Mouse (Mus musculus) liver, embryonic 12.5 days (tissue): ENCODE measurements around the gene Gm49661. TPM values are rescaled to one million over a fixed set of nuclear protein-coding genes. Genes with fewer than 3 reads are reported as not detected.

Experiments
- ATAC-seq: fragments of 200-750 bp; cut with Nextera tagmentation; 2 replicates; pipeline ENCODE4 v1.8.0; 2017; ENCODE audit warnings: moderate number of reproducible peaks, mild to moderate bottlenecking, moderate library complexity
- H3K27ac ChIP-seq: fragments of 300-500 bp; sonication (generic); 2 replicates; pipeline ENCODE4 v1.5.1; 2016; ENCODE audit warnings: mild to moderate bottlenecking
- H3K27me3 ChIP-seq: fragments of 300-500 bp; sonication (generic); replicated peaks from 2 replicates; pipeline ENCODE4 v1.6.1; 2016; ENCODE audit warnings: mild to moderate bottlenecking, moderate library complexity
- H3K36me3 ChIP-seq: fragments of 300-500 bp; sonication (generic); 2 replicates; pipeline ENCODE4 v1.6.1; 2016; ENCODE audit warnings: mild to moderate bottlenecking, moderate library complexity
- H3K4me1 ChIP-seq: fragments of 300-500 bp; sonication (generic); 2 replicates; pipeline ENCODE4 v1.6.1; 2016
- H3K4me2 ChIP-seq: fragments of 300-500 bp; sonication (generic); 2 replicates; pipeline ENCODE4 v1.6.1; 2016; ENCODE audit warnings: mild to moderate bottlenecking, moderate library complexity
- H3K4me3 ChIP-seq: fragments of 300-500 bp; sonication (generic); 2 replicates; pipeline ENCODE4 v1.5.1; 2016; ENCODE audit warnings: mild to moderate bottlenecking, moderate library complexity
- H3K9ac ChIP-seq: fragments of 300-500 bp; sonication (generic); 2 replicates; pipeline ENCODE4 v1.6.1; 2016; ENCODE audit warnings: mild to moderate bottlenecking, moderate library complexity
- H3K9me3 ChIP-seq: fragments of 300-500 bp; sonication (generic); replicated peaks from 2 replicates; pipeline ENCODE4 v1.6.1; 2016; ENCODE audit warnings: mild to moderate bottlenecking, moderate library complexity
- WGBS: fragments of 180-500 bp; shearing (Covaris S2); methylation state at CpG from one replicate; pipeline ENCODE4 v1.1.7; 2016; ENCODE audit not compliant: insufficient replicate concordance; 5-methylcytosine and 5-hydroxymethylcytosine counted together
- polyA plus RNA-seq: library from polyadenylated mRNA; unstranded; fragments of >200 nt; fragmentation: Nextera tagmentation; extraction: Ambion mirVana; gene quantifications from 2 replicates; pipeline ENCODE4 v1.2.1, GENCODE M21; 2016

The Gm49661 gene
- polyA plus RNA-seq, 1 experiment from 2014 or later, result not detected

GRCm38 (mm10) chr8:84973803-84974542 is 4.7 kb upstream of the Gm49661 start:
- ATAC-seq, result no peak
- Histone ChIP-seq H3K27ac (peak overlapping the region; percentile 97), H3K9ac (peak overlapping the region; percentile 94), H3K36me3 (peaks cover 55% of the 10 kb centered on the region), H3K9me3 (no peaks in the 10 kb centered on the region), H3K4me2 (peak overlapping the region; percentile 94), H3K27me3 (no peaks in the 10 kb centered on the region), H3K4me1 (peaks cover 86% of the 10 kb centered on the region), H3K4me3 (peak overlapping the region; percentile 81)
- 63% methylated on average over 4 of the region's 4 CpGs for WGBS

DNA sequence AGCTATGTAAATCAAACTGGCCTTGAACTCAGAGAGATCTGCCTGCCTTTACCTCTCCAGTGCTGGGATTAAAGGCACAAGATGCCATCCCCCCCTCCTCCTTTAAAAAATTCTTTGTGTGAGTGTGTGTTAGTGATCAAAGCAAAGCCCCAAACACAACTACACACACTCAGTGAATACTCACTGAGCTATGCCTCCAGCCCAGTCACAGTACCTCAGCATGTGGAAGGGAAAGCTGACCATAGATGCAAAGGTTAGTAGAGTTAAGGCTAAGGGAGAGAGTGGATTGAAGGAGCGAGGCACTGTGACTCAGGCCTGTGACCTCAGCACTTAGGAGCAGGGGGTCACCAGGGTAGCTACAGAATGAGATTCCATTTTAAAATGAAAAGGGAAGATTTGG is 3.8 kb upstream of the Gm49661 start:
- WGBS, result 88% methylated on average over 1 of the region's 1 CpGs
- Histone ChIP-seq H3K27ac (peak overlapping the region; percentile 97), H3K4me2 (peak overlapping the region; percentile 94), H3K4me1 (peaks cover 86% of the 10 kb centered on the region), H3K27me3 (no peaks in the 10 kb centered on the region), H3K9me3 (no peaks in the 10 kb centered on the region), H3K4me3 (peak overlapping the region; percentile 81; the same call in 1 of the 2 replicates), H3K9ac (peak overlapping the region; percentile 94), H3K36me3 (peaks cover 55% of the 10 kb centered on the region)
- ATAC-seq, result no peak

GRCm38 (mm10) chr8:84970913-84971312 is 1.7 kb upstream of the Gm49661 start:
- peak overlapping the region; percentile 94 for H3K9ac ChIP-seq
- H3K4me1 ChIP-seq, result peaks cover 86% of the 10 kb centered on the region
- peak overlapping the region; percentile 97 for H3K27ac ChIP-seq
- ATAC-seq, result peak; percentile 86
- peak overlapping the region; percentile 81 for H3K4me3 ChIP-seq
- 20% methylated on average over 5 of the region's 5 CpGs for WGBS
- no peaks in the 10 kb centered on the region for H3K27me3 ChIP-seq
- peak overlapping the region; percentile 94 for H3K4me2 ChIP-seq
- peaks cover 55% of the 10 kb centered on the region for H3K36me3 ChIP-seq
- H3K9me3 ChIP-seq, result no peaks in the 10 kb centered on the region

- Histone ChIP-seq H3K4me2 (peak overlapping the region; percentile 94), H3K9ac (peak overlapping the region; percentile 94), H3K36me3 (peaks cover 51% of the 10 kb centered on the region), H3K4me1 (peaks cover 81% of the 10 kb centered on the region), H3K27me3 (no peaks in the 10 kb centered on the region), H3K9me3 (no peaks in the 10 kb centered on the region), H3K27ac (peak overlapping the region; percentile 97), H3K4me3 (peak overlapping the region; percentile 81)
- WGBS, result 4% methylated on average over 21 of the region's 21 CpGs
- no peak for ATAC-seq
These were observed 1.0 kb upstream of the Gm49661 start for GRCm38 (mm10) chr8:84970135-84970790.

DNA sequence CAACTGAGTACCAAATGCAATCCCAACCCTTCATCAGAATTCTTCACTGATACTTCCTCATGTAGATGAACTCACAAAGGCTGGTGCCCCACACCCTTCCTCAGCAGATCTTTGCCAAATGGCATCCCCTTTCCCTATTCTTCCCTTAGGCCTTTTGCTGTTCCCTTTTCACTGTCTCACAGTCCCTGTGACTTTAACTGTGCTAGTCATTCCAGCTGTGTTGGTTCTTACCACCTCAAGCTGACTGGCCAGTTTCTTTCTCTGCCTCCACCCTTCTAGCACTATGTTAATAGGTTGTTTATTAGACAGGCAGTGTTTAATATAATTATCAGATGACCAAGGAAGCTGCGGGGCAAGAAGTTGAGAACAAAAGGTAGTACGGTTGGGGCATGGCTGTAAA is 583 bp downstream of the Gm49661 start:
- Histone ChIP-seq H3K9me3 (no peaks in the 10 kb centered on the region), H3K27me3 (no peaks in the 10 kb centered on the region), H3K4me1 (peaks cover 81% of the 10 kb centered on the region), H3K4me3 (peak overlapping the region; percentile 81), H3K36me3 (peaks cover 44% of the 10 kb centered on the region), H3K9ac (peak overlapping the region; percentile 94), H3K27ac (peak overlapping the region; percentile 97), H3K4me2 (peak overlapping the region; percentile 94)
- WGBS, result 13% methylated on average over 2 of the region's 2 CpGs
- no peak for ATAC-seq

GRCm38 (mm10) chr8:84967532-84968304 is 1.5 kb downstream of the Gm49661 start:
- peak overlapping the region; percentile 94 for H3K9ac ChIP-seq
- peak overlapping the region; percentile 94 for H3K4me2 ChIP-seq
- peaks cover 72% of the 10 kb centered on the region for H3K4me1 ChIP-seq
- H3K36me3 ChIP-seq, result peaks cover 41% of the 10 kb centered on the region
- no peak for ATAC-seq
- H3K4me3 ChIP-seq, result peak overlapping the region; percentile 81; the same call in 1 of the 2 replicates
- no peaks in the 10 kb centered on the region for H3K9me3 ChIP-seq
- H3K27ac ChIP-seq, result peak overlapping the region; percentile 97
- 82% methylated on average over 13 of the region's 13 CpGs for WGBS
- no peaks in the 10 kb centered on the region for H3K27me3 ChIP-seq

- Histone ChIP-seq H3K27ac (peak overlapping the region; percentile 97), H3K4me2 (peak overlapping the region; percentile 94), H3K36me3 (peaks cover 41% of the 10 kb centered on the region), H3K4me1 (peaks cover 61% of the 10 kb centered on the region), H3K9ac (peak overlapping the region; percentile 62), H3K9me3 (no peaks in the 10 kb centered on the region), H3K4me3 (peak overlapping the region; percentile 84), H3K27me3 (no peaks in the 10 kb centered on the region)
- 11% methylated on average over 3 of the region's 3 CpGs for WGBS
- ATAC-seq, result no peak
These were observed 2.6 kb downstream of the Gm49661 start for GRCm38 (mm10) chr8:84966603-84967002.

GRCm38 (mm10) chr8:84965731-84966291 is 3.4 kb downstream of the Gm49661 start:
- Histone ChIP-seq H3K27ac (peak overlapping the region; percentile 97), H3K4me2 (peak overlapping the region; percentile 94), H3K9me3 (no peaks in the 10 kb centered on the region), H3K4me1 (peaks cover 53% of the 10 kb centered on the region), H3K4me3 (peak overlapping the region; percentile 84), H3K36me3 (peaks cover 41% of the 10 kb centered on the region), H3K27me3 (no peaks in the 10 kb centered on the region), H3K9ac (peak overlapping the region; percentile 89)
- WGBS, result under 1% methylated on average over 41 of the region's 41 CpGs
- peak; percentile 76 for ATAC-seq

GRCm38 (mm10) chr8:84963952-84964351 is 5.3 kb downstream of the Gm49661 start:
- peak overlapping the region; percentile 84 for H3K4me3 ChIP-seq
- 76% methylated on average over 4 of the region's 4 CpGs for WGBS

GRCm38 (mm10) chr8:84959811-84960210 is 9.4 kb downstream of the Gm49661 start:
- WGBS, result 85% methylated on average over 7 of the region's 7 CpGs
- H3K4me1 ChIP-seq, result peaks cover 11% of the 10 kb centered on the region
- H3K9me3 ChIP-seq, result no peaks in the 10 kb centered on the region
- H3K27ac ChIP-seq, result no peak overlapping the region
- H3K36me3 ChIP-seq, result peaks cover 86% of the 10 kb centered on the region
- ATAC-seq, result no peak
- H3K4me3 ChIP-seq, result no peak overlapping the region
- no peaks in the 10 kb centered on the region; the same call in 1 of the 2 replicates for H3K27me3 ChIP-seq
- no peak overlapping the region for H3K9ac ChIP-seq
- H3K4me2 ChIP-seq, result no peak overlapping the region

More at GRCm38 (mm10) chr8:84963952-84964351, 5.3 kb downstream of the Gm49661 start:
- peaks cover 52% of the 10 kb centered on the region for H3K36me3 ChIP-seq
- peaks cover 47% of the 10 kb centered on the region for H3K4me1 ChIP-seq
- no peak for ATAC-seq
- H3K4me2 ChIP-seq, result peak overlapping the region; percentile 94
- no peak overlapping the region for H3K27ac ChIP-seq
- no peaks in the 10 kb centered on the region for H3K9me3 ChIP-seq
- H3K9ac ChIP-seq, result no peak overlapping the region
- H3K27me3 ChIP-seq, result no peaks in the 10 kb centered on the region

- Histone ChIP-seq H3K36me3 (peaks cover 62% of the 10 kb centered on the region), H3K4me3 (no peak overlapping the region), H3K4me1 (peaks cover 9% of the 10 kb centered on the region), H3K27me3 (peaks cover 21% of the 10 kb centered on the region), H3K4me2 (no peak overlapping the region), H3K9me3 (no peaks in the 10 kb centered on the region), H3K9ac (no peak overlapping the region), H3K27ac (no peak overlapping the region)
- WGBS, result 45% methylated on average over 2 of the region's 2 CpGs
- ATAC-seq, result no peak
These were observed 12.5 kb downstream of the Gm49661 start for GRCm38 (mm10) chr8:84956768-84957167.
